Mouse (Mus musculus) cortical plate, adult 2 months (tissue): ENCODE data around the gene Ppp2r5d.

Experiments used
- CTCF ChIP-seq: fragments of 200-500 bp; IDR thresholded peaks from 2 replicates; pipeline ENCODE4 v1.5.1; 2011; ENCODE audit warnings: mild to moderate bottlenecking, control low read depth, low read length; ENCODE audit not compliant: insufficient read depth; ENCODE audit errors: extremely low read depth
- POLR2A ChIP-seq: fragments of 200-500 bp; IDR thresholded peaks from 2 replicates; pipeline ENCODE4 v1.6.1; 2011; ENCODE audit warnings: mild to moderate bottlenecking, low read length, control low read depth; ENCODE audit not compliant: insufficient read depth; ENCODE audit errors: extremely low read depth

DNA sequence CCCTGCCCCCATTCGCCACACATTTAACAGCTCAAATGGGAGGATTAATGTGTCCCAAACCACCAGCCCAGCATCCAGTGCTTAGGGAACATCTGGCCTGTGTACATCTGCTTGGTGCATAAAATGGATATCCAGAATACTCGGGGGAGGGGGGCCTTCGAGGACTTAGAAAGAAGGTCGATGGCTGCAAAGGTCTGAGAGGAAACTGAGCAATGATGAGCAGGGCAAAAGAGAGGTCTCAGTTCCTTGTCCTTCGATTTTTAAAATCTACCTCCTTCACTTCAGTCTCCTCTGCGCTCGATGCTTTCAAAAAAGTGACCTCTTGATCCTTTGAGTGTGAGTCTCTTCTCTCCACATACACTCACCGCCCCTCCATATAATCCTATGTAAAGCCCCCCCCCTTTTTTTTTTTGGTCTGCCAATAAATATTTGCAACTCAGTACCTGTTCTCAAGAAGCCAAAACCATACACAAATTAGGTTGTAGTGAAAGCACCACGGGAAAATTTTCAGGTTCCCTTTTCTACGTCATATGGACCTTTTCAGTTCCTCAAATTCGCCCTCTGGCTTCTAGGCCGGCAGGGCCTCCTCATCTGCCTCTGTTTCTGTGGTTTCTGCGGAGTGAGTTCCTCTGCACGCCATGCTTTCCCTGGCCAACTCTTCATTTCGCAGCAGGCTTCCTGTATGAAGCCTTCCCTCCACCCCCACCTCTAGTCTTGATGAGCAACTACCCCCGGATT, 46.3 kb upstream of the Ppp2r5d start:
- no peak for TF ChIP-seq CTCF
- TF ChIP-seq POLR2A: no peak
